In the genomic region with DNA sequence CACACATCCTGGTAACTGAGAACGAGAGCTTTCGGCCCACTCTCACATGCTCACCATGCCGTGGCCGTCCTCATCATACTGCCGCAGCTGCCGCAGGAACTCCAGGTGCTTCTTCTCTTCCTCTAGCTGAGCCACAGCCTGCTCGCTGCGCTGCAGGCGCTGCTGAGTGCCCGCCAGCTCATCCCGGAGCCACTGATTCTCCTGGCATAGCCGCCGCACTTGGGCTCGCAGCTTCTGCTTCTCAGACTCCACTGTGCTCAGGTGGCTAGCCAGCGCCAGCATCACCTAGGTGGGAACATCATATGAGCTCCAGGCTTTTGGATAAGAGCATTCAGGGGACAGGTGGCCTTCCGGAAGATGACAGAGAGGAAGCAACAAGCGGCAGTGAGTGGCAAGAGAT, we compare ENCODE assay signal across 17 mouse cellular contexts. TPM values are rescaled to one million over a fixed set of nuclear protein-coding genes. Genes with fewer than 3 reads are reported as not detected.
"Had no signal": no experiment of that assay in that cellular context is flagged by ENCODE, and none has a peak within 500 bp of the region (broad histone marks: within the 10 kb centered on the region; RNA-seq: fewer than 3 reads in every experiment).

No protein-coding gene starts in this region.

- DNase-seq: lung, postnatal 14 days; lung, postnatal 36 days; right cerebral cortex, postnatal 14 days; thymus, adult 2 months; thymus, postnatal 25 days; thymus, postnatal 4 days had no signal

- H3K27me3 ChIP-seq: lung, embryonic 15.5 days; megakaryocyte, embryonic 14.5 days; midbrain, embryonic 13.5 days; midbrain, embryonic 15.5 days; neural tube, embryonic 12.5 days; stomach, embryonic 15.5 days had no signal

- H3K9me3 ChIP-seq: lung, embryonic 15.5 days; megakaryocyte, embryonic 14.5 days; midbrain, embryonic 13.5 days; midbrain, embryonic 15.5 days; neural tube, embryonic 12.5 days; stomach, embryonic 15.5 days had no signal

- H3K4me3 ChIP-seq: lung, embryonic 15.5 days; midbrain, embryonic 13.5 days; midbrain, embryonic 15.5 days; neural tube, embryonic 12.5 days; stomach, embryonic 15.5 days had no signal

- H3K27ac ChIP-seq: lung, embryonic 15.5 days; midbrain, embryonic 13.5 days; midbrain, embryonic 15.5 days; neural tube, embryonic 12.5 days; stomach, embryonic 15.5 days; stomach, postnatal 0 days had no signal

- H3K4me2 ChIP-seq: lung, embryonic 15.5 days; midbrain, embryonic 11.5 days; midbrain, embryonic 13.5 days; midbrain, embryonic 15.5 days; neural tube, embryonic 12.5 days; stomach, embryonic 15.5 days had no signal

- ATAC-seq: lung, postnatal 0 days; midbrain, embryonic 13.5 days; midbrain, embryonic 15.5 days had no signal

- H3K9ac ChIP-seq: lung, embryonic 15.5 days; midbrain, embryonic 13.5 days; midbrain, embryonic 15.5 days; neural tube, embryonic 12.5 days; stomach, embryonic 15.5 days had no signal

RNA-seq across cellular contexts. Expression of a gene that starts 12.8 kb away (rescaled TPM):
- total RNA-seq: monocyte, adult 5-6 weeks; neutrophil, adult 5-6 weeks had no signal
